Mouse (Mus musculus) forebrain, embryonic 16.5 days (tissue): ENCODE measurements around the gene Gm498. TPM values are rescaled to one million over a fixed set of nuclear protein-coding genes. Genes with fewer than 3 reads are reported as not detected.

ENCODE experiments used
- ATAC-seq: fragments of 200-750 bp; cut with Nextera tagmentation; 2 replicates; pipeline ENCODE4 v1.8.0; 2017; ENCODE audit warnings: mild to moderate bottlenecking, moderate library complexity
- H3K27ac ChIP-seq: fragments of 300-500 bp; sonication (generic); 2 replicates; pipeline ENCODE4 v1.5.1; 2014; ENCODE audit warnings: low read length, control low read depth
- H3K27me3 ChIP-seq: fragments of 300-500 bp; sonication (generic); replicated peaks from 2 replicates; pipeline ENCODE4 v1.6.1; 2014; ENCODE audit warnings: low read length; ENCODE audit not compliant: control insufficient read depth, insufficient read depth
- H3K36me3 ChIP-seq: fragments of 300-500 bp; sonication (generic); 2 replicates; pipeline ENCODE4 v1.6.1; 2014; ENCODE audit not compliant: control insufficient read depth, insufficient read depth
- H3K4me1 ChIP-seq: fragments of 300-500 bp; sonication (generic); replicated peaks from 2 replicates; pipeline ENCODE4 v1.6.1; 2014; ENCODE audit warnings: low read length; ENCODE audit not compliant: control insufficient read depth, insufficient read depth
- H3K4me2 ChIP-seq: fragments of 300-500 bp; sonication (generic); 2 replicates; pipeline ENCODE4 v1.6.1; 2014; ENCODE audit warnings: mild to moderate bottlenecking, low read length, control low read depth
- H3K4me3 ChIP-seq: fragments of 300-500 bp; sonication (generic); replicated peaks from 2 replicates; pipeline ENCODE4 v1.5.1; 2014; ENCODE audit warnings: mild to moderate bottlenecking, low read length, control low read depth
- H3K9ac ChIP-seq: fragments of 300-500 bp; sonication (generic); replicated peaks from 2 replicates; pipeline ENCODE4 v1.6.1; 2014; ENCODE audit warnings: low read depth, low read length, control low read depth
- H3K9me3 ChIP-seq: fragments of 300-500 bp; sonication (generic); 2 replicates; pipeline ENCODE4 v1.6.1; 2016; ENCODE audit warnings: low read length; ENCODE audit not compliant: control insufficient read depth
- WGBS: fragments of 180-500 bp; shearing (Covaris S2); extraction: QIAGEN DNeasy Blood & Tissue Kit; methylation state at CpG from one replicate; pipeline ENCODE4 v1.1.7; 2014; 5-methylcytosine and 5-hydroxymethylcytosine counted together
- polyA plus RNA-seq: library from polyadenylated mRNA; unstranded; fragments of >200 nt; fragmentation: Nextera tagmentation; extraction: Ambion mirVana; gene quantifications from 2 replicates; pipeline ENCODE4 v1.2.1, GENCODE M21; 2015

Gm498 gene
- polyA plus RNA-seq: not detected in 2 replicates

- ATAC-seq: no peak
- H3K4me3 ChIP-seq: no peak within 1 kb of the TSS
- no peaks in the 10 kb centered on the region for H3K4me1 ChIP-seq
- H3K27me3 ChIP-seq: no peaks in the 10 kb centered on the region
- no peak within 1 kb of the TSS for H3K9ac ChIP-seq
- H3K27ac ChIP-seq: no peak within 1 kb of the TSS
- H3K4me2 ChIP-seq: no peak within 1 kb of the TSS
- H3K9me3 ChIP-seq: no peaks in the 10 kb centered on the region
- no peaks in the 10 kb centered on the region for H3K36me3 ChIP-seq
- 77% methylated on average over 2 of the region's 2 CpGs for WGBS
Measured at GRCm38 (mm10) chr7:143866538-143866937, at the start of gene Gm498. Gene Gm498, plus strand, starts transcription at chr7:143866838.

GRCm38 (mm10) chr7:143819201-143819600 is 47.4 kb upstream of the Gm498 start:
- H3K36me3 ChIP-seq: peaks cover 3% of the 10 kb centered on the region; the same call in 1 of the 2 replicates
- ATAC-seq: no peak
- no peaks in the 10 kb centered on the region for H3K9me3 ChIP-seq
- 86% methylated on average over 4 of the region's 4 CpGs for WGBS
- H3K4me2 ChIP-seq: no peak overlapping the region
- H3K4me1 ChIP-seq: peaks cover 12% of the 10 kb centered on the region
- H3K9ac ChIP-seq: no peak overlapping the region
- H3K4me3 ChIP-seq: no peak overlapping the region
- H3K27ac ChIP-seq: no peak overlapping the region
- no peaks in the 10 kb centered on the region for H3K27me3 ChIP-seq

GRCm38 (mm10) chr7:143821241-143821640 is 45.4 kb upstream of the Gm498 start:
- no peaks in the 10 kb centered on the region for H3K9me3 ChIP-seq
- no peak overlapping the region for H3K27ac ChIP-seq
- H3K27me3 ChIP-seq: no peaks in the 10 kb centered on the region
- no peak overlapping the region for H3K4me2 ChIP-seq
- H3K36me3 ChIP-seq: no peaks in the 10 kb centered on the region
- WGBS: 88% methylated on average over 2 of the region's 2 CpGs
- peaks cover 12% of the 10 kb centered on the region for H3K4me1 ChIP-seq
- no peak for ATAC-seq
- H3K9ac ChIP-seq: no peak overlapping the region
- no peak overlapping the region for H3K4me3 ChIP-seq

- no peaks in the 10 kb centered on the region for H3K27me3 ChIP-seq
- peak within 1 kb of the TSS; percentile 44 for H3K27ac ChIP-seq
- H3K4me3 ChIP-seq: peak within 1 kb of the TSS; percentile 78
- H3K4me1 ChIP-seq: peaks cover 12% of the 10 kb centered on the region
- ATAC-seq: peak; percentile 97
- no peaks in the 10 kb centered on the region for H3K36me3 ChIP-seq
- no peaks in the 10 kb centered on the region for H3K9me3 ChIP-seq
- WGBS: under 1% methylated on average over 39 of the region's 40 CpGs
- peak within 1 kb of the TSS; percentile 81 for H3K9ac ChIP-seq
- H3K4me2 ChIP-seq: peak within 1 kb of the TSS; percentile 87
Measured at GRCm38 (mm10) chr7:143822375-143823265, 44.0 kb upstream of the Gm498 start, which contains the start of the genes Nadsyn1 and Dhcr7. Gene Nadsyn1, minus strand, starts transcription at chr7:143822849. Gene Dhcr7, plus strand, starts transcription at chr7:143823145.

GRCm38 (mm10) chr7:143823266-143823605 is 43.4 kb upstream of the Gm498 start:
- Histone ChIP-seq H3K27me3 (no peaks in the 10 kb centered on the region), H3K4me1 (peaks cover 12% of the 10 kb centered on the region), H3K9ac (peak overlapping the region; percentile 54), H3K4me2 (peak overlapping the region; percentile 55), H3K27ac (peak overlapping the region; percentile 31), H3K36me3 (no peaks in the 10 kb centered on the region), H3K9me3 (no peaks in the 10 kb centered on the region), H3K4me3 (peak overlapping the region; percentile 78)
- 81% methylated on average over 4 of the region's 4 CpGs for WGBS
- peak; percentile 41 for ATAC-seq

- Histone ChIP-seq H3K4me2 (no peak overlapping the region), H3K27me3 (no peaks in the 10 kb centered on the region), H3K4me1 (peaks cover 29% of the 10 kb centered on the region), H3K9ac (no peak overlapping the region), H3K36me3 (no peaks in the 10 kb centered on the region), H3K27ac (no peak overlapping the region), H3K4me3 (no peak overlapping the region), H3K9me3 (no peaks in the 10 kb centered on the region)
- ATAC-seq: no peak
- 93% methylated on average over 2 of the region's 2 CpGs for WGBS
Measured at GRCm38 (mm10) chr7:143826985-143827384, 39.7 kb upstream of the Gm498 start.

- WGBS: 0% methylated on average over 37 of the region's 37 CpGs
- peak overlapping the region; percentile 72 for H3K4me3 ChIP-seq
- H3K4me2 ChIP-seq: peak overlapping the region; percentile 91
- H3K27me3 ChIP-seq: no peaks in the 10 kb centered on the region
- peaks cover 41% of the 10 kb centered on the region for H3K4me1 ChIP-seq
- peak; percentile 99 for ATAC-seq
- H3K9me3 ChIP-seq: no peaks in the 10 kb centered on the region
- H3K27ac ChIP-seq: peak overlapping the region; percentile 96
- H3K9ac ChIP-seq: peak overlapping the region; percentile 77
- H3K36me3 ChIP-seq: no peaks in the 10 kb centered on the region
Measured at GRCm38 (mm10) chr7:143829504-143830331, 36.9 kb upstream of the Gm498 start.

GRCm38 (mm10) chr7:143830399-143830798 is 36.2 kb upstream of the Gm498 start:
- WGBS: 13% methylated on average over 6 of the region's 6 CpGs
- Histone ChIP-seq H3K4me1 (peaks cover 45% of the 10 kb centered on the region), H3K27ac (peak overlapping the region; percentile 74), H3K4me2 (peak overlapping the region; percentile 69), H3K9ac (peak overlapping the region; percentile 77), H3K4me3 (peak overlapping the region; percentile 72), H3K9me3 (no peaks in the 10 kb centered on the region), H3K36me3 (no peaks in the 10 kb centered on the region), H3K27me3 (no peaks in the 10 kb centered on the region)
- ATAC-seq: peak; percentile 27

- 85% methylated on average over 8 of the region's 8 CpGs for WGBS
- H3K9ac ChIP-seq: no peak overlapping the region
- H3K4me3 ChIP-seq: no peak overlapping the region
- H3K4me2 ChIP-seq: no peak overlapping the region
- H3K27me3 ChIP-seq: no peaks in the 10 kb centered on the region
- no peak overlapping the region for H3K27ac ChIP-seq
- H3K9me3 ChIP-seq: no peaks in the 10 kb centered on the region
- peaks cover 2% of the 10 kb centered on the region; the same call in 1 of the 2 replicates for H3K36me3 ChIP-seq
- H3K4me1 ChIP-seq: peaks cover 45% of the 10 kb centered on the region
- ATAC-seq: no peak
Measured at GRCm38 (mm10) chr7:143832196-143832595, 34.4 kb upstream of the Gm498 start.
